Mouse (Mus musculus) heart, postnatal 4 days (tissue): ENCODE data around the gene Rundc1. TPM values are rescaled to one million over a fixed set of nuclear protein-coding genes. Genes with fewer than 3 reads are reported as not detected.
A peak's percentile ranks its signal among the peaks of the same experiment; 100 is the strongest.
"Not testable (repeated sequence)": the region's sequence is repeated elsewhere in the genome, so short reads cannot be mapped to it uniquely, and the experiment has no call there.

Experiments
- DNase-seq: peaks from one replicate; pipeline ENCODE4 v3.0.0; 2021
- total RNA-seq, 2 experiments: library from RNA; stranded (reverse); gene quantifications; 2 replicates each; pipeline ENCODE4 v1.2.3; 2021

Gene Rundc1
- total RNA-seq, 2 experiments from 2014 or later: 9.0 to 12.4 TPM

- DNase-seq: no peak
Observed at GRCm38 (mm10) chr11:101446319-101446718, 21.4 kb downstream of the Rundc1 start.

GRCm38 (mm10) chr11:101446860-101447259 lies 22.0 kb downstream of the Rundc1 start:
- DNase-seq: not testable (repeated sequence)

GRCm38 (mm10) chr11:101447786-101448185 lies 22.9 kb downstream of the Rundc1 start:
- no peak for DNase-seq

DNA sequence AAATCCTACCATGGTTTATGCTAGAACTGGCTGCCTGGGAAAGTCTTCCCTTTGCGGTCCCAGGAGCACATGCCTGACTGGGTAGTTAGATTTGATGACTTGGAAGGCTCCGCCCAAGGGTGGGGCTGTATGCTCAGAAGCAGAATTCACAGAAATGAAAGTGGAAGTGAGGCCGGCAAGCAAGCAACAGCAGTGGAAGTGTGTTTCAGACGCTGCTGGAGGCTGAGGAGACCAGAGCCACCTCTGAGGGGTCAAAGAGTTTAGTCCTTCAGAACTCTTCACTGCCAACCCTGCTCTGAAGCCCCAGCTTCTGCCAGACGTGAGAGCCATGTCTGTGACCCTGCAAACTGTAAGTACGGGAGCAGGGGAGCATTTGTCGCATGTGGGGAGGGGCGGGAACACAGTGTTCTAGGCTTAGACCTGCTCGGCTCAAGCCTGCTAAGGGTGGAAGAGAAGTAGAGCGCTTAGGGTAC lies 23.4 kb downstream of the Rundc1 start, which contains the start of gene Ifi35:
Gene Ifi35 (plus strand): TSS at position 134 of the 473 bp plus-strand sequence.
- DNase-seq: peak; percentile 73

- no peak for DNase-seq
Observed at GRCm38 (mm10) chr11:101448899-101449298, 24.0 kb downstream of the Rundc1 start.

- DNase-seq: not testable (repeated sequence)
Observed at GRCm38 (mm10) chr11:101449596-101449995, 24.7 kb downstream of the Rundc1 start.

- DNase-seq: no peak
Observed at GRCm38 (mm10) chr11:101450394-101450793, 25.5 kb downstream of the Rundc1 start.

DNA sequence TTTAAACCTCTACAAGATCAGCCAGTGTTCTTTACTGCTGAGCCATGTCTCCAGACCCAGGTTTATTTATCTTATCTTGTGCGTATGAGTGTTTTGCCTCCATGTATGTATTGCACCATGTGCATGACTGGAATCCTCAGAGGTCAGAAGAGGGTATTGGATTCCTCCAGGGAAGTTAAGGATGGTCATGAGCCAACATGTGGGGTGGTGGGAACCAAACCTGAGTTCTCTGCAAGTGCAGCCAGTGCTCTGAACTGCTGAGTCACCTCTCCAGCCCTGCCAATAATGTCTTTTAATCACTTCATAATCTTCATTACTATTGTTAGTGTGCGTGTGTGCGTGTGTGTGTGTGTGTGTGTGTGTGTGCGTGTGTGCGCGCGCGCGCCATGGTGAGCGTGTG lies 26.7 kb downstream of the Rundc1 start:
- DNase-seq: no peak

DNA sequence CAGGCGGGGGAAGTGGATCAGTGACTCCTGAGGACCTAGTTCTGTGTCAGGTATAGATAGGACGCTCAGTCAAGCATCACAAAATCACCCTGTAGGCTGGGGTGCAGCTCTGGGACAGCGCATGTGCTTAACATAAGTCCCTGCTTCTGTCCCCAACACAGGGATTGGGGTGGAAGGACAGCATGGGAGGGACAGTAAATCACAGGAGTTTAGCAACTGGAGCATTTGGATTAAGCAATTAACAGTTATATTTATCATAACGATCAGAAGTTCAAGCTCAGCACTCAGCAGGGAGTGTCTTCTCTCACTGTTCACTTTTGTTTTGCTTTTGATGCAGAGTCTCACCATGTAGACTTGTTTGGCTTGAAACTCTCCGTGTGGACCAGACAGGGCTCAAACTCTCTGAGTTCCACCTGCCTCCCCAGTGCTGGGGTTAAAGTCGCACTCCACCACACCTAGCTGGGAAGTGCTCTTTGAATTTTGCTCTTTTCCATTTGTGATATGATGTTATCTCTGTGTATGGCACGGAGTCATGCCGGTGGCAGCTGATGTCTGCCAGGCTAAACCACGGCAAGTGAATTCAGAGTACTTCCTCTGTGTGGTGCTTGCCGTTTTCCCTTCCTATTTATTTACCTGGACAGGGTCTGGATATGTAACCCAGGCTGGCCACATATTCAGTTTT lies 27.3 kb downstream of the Rundc1 start:
- no peak for DNase-seq

- DNase-seq: no peak
Observed at GRCm38 (mm10) chr11:101454702-101455101, 29.8 kb downstream of the Rundc1 start.

DNA sequence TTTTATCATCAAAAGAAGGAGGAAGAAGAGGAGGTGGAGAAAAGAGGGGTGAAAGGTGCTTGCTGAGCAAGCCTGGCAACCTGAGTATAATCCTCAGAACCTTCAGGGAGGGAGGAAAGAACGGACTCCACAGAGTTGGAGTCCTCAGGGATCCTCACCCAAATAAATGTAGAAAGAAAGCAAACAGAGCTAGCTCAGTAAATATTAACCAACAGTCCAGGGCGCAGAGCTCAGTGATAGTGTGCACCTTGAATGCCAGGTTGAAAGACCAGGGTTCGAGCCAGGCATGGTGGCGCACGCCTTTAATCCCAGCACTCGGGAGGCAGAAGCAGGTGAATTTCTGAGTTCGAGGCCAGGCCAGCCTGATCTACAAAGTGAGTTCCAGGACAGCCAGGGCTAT lies 30.7 kb downstream of the Rundc1 start:
- DNase-seq: no peak

- DNase-seq: no peak
Observed at GRCm38 (mm10) chr11:101457631-101458030, 32.7 kb downstream of the Rundc1 start.

GRCm38 (mm10) chr11:101458217-101458616 lies 33.3 kb downstream of the Rundc1 start:
- DNase-seq: no peak

DNA sequence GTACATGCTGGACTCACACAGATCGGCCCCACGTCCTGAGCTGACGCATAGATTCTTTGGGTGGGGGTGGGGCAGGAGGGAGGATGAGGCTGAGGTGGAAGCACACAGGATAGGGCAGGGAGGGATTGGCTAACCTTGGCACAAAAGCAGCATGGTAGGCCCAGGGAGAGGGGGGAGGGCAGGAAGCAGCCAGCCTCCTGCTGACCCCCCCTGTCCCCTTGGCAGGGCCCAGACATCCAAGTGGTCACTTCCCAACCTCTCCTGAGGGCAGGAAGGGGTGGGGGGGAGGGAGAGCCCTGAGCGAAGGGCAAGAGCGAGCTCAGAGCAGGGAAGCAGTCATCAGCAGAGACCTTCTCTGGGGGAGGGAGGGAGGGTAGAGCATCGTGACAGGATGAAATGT lies 34.8 kb downstream of the Rundc1 start:
- DNase-seq: no peak

- DNase-seq: no peak
Observed at GRCm38 (mm10) chr11:101460321-101460720, 35.4 kb downstream of the Rundc1 start.

- no peak for DNase-seq
Observed at GRCm38 (mm10) chr11:101462141-101462540, 37.3 kb downstream of the Rundc1 start.

DNA sequence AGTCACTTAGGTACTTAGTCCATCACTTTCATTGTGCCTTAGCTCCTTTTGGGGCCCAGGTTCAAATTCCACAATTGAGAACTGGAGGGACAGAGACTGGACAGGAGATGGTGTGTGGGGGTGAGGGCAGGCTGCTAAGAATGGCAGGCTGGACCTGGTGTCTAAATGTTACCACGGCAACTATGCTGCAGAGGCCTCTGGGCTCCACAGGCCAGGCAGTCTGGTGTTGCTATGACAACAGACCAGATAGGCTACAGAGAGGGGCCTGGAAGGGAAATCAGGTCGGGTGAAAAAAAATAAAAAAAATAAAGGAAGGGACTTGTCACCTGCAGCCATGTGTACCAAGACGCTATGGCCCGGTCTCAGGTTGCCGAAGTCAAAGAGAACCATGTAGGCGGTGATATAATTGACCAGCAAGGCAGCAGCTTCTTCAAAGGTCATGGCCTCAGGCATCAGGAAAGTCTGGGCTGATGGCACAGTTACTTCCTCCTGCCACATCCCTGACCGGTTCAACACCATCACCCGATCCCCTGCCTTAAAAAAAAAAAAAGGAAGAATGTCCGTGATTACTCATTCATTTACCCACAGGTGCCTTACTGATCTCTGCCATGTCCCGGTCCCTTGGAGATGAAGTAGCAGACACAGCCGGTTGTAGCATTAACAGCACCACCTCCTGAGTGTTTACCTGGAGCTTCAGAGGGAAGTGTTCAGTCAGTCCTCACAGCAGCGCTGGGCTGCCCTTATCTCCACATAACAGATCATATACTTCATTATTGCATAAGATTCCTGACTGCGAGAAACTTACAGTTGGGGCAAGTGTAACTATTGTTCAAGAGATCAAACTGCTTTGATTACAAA lies 37.9 kb downstream of the Rundc1 start:
- no peak for DNase-seq

DNA sequence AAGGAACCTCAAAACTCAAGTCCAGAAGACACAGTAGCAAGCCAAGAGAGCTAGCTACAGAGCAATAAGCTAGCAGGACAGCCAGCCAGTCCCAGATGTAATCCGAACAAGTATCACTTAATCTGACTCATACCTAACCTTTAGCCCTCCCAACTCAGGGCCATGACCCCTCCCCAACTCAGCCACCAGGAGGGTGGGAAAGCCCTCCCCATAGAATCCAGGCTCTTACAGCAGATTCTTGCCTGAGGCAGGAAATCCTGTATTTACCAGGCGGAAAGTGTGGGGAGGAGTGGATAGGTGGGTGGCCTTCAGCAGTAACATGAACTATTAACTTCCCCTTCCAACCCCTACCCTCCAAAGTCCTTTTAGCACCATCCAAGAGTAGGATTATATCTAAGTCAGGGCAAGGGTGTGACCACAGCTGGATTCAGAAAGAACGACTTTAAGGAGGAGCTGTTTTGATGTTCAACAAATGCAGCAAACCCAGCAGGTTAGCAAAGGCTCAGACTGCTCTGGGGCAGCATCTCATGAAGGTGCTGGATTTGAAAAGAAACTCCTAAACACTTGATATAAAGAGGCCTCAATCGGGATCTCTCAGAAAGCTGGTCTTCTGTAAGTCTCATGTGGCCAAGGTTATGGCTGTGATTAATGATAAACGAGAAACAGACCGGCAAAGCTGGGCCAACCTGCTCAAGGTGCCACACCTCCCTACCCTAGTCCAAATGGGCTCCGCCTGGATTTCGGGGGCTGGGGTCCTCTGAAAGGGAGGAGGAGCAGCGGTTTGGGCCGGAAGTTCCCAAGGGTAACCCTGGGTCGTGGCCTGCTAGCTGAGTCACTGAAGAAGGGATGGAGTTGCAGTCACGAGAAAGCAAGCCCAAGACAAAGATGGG lies 39.6 kb downstream of the Rundc1 start, which contains the start of gene Rnd2:
Gene Rnd2 (plus strand): TSS at position 789 of the 890 bp plus-strand sequence.
- no peak for DNase-seq

GRCm38 (mm10) chr11:101465101-101465868 lies 40.4 kb downstream of the Rundc1 start:
- DNase-seq: peak; percentile 77

- peak; percentile 76 for DNase-seq
Observed at GRCm38 (mm10) chr11:101465869-101466551, 41.1 kb downstream of the Rundc1 start, which contains the start of gene Vat1. Gene Vat1, minus strand, starts transcription at chr11:101466230.

DNA sequence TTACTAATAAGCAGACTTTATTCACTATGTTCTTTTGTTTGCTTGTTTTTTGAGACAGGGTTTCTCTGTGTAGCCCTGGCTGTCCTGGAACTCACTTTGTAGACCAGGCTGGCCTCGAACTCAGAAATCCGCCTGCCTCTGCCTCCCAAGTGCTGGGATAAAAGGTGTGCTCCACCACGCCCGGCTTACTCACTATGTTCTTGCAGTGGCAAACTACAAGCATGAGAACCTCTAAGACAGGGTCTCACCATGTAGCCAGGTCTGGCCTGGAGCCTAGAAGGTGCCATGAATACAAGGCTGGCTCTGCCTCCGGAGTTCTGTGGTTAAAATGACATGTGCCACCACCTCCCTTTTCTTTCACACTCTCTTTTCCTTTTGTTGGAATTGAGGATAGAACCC lies 41.7 kb downstream of the Rundc1 start:
- DNase-seq: not testable (repeated sequence)
